Mouse (Mus musculus): ENCODE measurements at regions not wholly inside any gene's neighbourhood (a gene's known extent, or its start where the extent isn't known, plus 50 kb on each side); places are given as distances from the start of the nearest gene placed in this dataset.
A peak's percentile ranks its signal among the peaks of the same experiment; 100 is the strongest.

DNA sequence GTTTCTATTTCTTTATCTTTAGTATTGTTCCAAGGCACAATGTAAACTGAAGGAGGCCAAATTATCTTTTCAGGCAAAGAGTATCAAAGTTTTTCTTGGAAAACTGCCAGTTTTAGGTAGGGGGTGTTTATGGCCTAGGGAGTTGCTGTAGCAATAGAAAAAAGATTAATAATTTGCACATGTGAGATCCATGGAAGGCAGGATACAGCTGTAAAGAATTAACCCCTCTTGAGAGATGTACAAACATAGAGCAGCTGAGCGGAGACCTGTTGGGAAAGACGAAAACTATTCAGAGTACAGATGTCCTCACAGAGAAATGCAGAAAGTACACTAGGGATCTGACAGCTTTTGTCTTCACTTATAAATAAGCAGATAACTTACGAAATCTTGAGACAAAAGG is 176.8 kb downstream of the Fign start:
- intact Hi-C loops (cut with DNase I): no loop called here
- DNase-seq: no peak

DNA sequence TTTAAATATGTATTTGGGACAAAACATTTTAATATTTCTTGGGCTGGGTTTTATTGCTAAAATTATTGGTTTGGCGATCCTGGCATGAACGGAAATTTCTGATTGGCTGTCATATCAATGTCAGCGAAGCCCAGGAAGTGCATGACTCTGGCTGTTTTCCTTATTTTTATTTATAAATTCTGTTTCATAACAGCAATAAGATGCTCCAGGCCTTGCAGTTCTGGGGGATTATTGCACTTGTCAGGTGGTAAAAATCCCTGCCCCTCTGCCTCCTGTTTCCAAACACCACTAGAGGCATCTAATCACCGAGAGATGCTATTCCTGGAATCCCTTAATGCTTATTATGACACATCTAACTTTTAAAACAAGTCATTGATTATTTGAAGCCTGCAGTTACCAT is 177.8 kb downstream of the Fign start:
- DNase-seq: no peak
- intact Hi-C loops (cut with DNase I): no loop called here

GRCm38 (mm10) chr2:63900644-63901043 is 197.2 kb downstream of the Fign start:
- no peak for DNase-seq
- intact Hi-C loops (cut with DNase I): no loop called here

GRCm38 (mm10) chr2:63878477-63878876 is 219.4 kb downstream of the Fign start:
- DNase-seq: no peak
- intact Hi-C loops (cut with DNase I): no loop called here

DNA sequence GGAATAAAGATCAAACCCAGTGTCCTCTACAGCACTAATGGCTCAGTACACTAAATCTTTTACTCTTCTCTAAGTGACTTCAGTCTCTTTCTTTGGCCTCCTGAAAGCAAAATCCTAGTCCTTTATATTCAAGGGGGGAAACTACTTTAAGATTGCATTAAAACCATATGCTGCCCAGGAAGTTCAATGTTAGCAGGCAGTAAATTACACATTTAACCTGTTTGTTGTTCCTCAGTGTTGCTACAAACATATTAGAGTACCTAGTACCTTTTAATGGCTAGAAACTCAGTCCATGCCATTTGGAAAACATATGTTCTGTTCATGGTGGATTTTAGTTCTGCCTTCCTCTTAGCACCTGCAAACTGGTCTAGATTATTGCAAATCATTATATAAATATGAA is 220.5 kb downstream of the Fign start:
- DNase-seq: no peak
- intact Hi-C loops (cut with DNase I): no loop called here

GRCm38 (mm10) chr2:63876375-63876774 is 221.5 kb downstream of the Fign start:
- no peak for DNase-seq

GRCm38 (mm10) chr2:63875101-63875500 is 222.7 kb downstream of the Fign start:
- intact Hi-C loops (cut with DNase I): no loop called here
- DNase-seq: no peak

More at GRCm38 (mm10) chr2:63876375-63876774, 221.5 kb downstream of the Fign start:
- intact Hi-C loops (cut with DNase I): no loop called here

GRCm38 (mm10) chr2:63866524-63866923 is 231.3 kb downstream of the Fign start:
- DNase-seq: no peak
- intact Hi-C loops (cut with DNase I): no loop called here

- intact Hi-C loops (cut with DNase I): no loop called here
- no peak for DNase-seq
Measured at GRCm38 (mm10) chr2:63861821-63862220, 236.0 kb downstream of the Fign start.

DNA sequence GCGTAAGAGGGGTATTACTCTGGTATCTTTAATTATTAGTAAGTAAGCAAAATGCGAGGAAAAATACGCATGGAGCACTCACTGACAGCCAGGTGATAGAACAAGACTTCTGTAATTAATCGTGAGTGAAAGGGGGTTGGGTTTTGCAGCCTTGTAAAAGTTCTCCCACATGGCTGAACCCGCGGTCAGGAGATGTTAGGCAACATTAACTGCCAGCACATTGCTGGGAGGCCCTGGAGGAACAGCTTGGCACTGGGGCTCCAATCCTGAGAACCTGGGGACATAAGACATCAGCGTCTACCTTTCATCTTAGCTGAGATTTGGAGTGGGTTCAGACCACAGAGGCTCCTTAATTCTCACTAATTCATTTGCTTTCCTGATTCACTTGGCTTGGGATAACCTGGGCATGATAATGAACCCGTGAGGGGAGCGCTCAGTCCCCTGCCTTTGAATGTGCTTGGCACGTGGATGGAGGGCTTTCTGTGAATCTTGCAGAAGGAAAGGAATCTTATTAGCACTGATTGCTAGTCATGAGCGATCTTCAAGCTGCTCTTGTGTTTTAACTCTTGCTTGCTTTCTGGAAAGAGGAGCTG is 241.3 kb downstream of the Fign start:
- peak; percentile 10 for DNase-seq
- intact Hi-C loops (cut with DNase I): no loop called here

DNA sequence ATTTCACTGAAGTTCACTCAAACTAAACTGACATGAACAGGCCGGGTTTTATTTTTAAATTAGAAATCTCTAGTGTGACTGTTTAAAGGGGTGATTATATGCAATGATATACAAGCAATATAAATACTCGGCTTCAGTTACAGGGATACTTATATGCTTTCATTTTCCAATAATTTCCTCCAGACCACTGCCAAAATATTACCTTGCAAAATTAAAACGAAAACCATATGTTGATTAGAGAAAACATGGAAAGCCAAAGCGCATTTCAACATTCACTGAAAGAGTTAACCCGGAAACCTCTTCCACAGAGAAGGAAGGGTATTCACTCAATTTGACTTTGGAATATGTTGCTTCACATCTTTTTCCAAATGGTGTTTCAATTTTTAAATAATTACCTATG is 242.4 kb downstream of the Fign start:
- intact Hi-C loops (cut with DNase I): no loop called here

DNA sequence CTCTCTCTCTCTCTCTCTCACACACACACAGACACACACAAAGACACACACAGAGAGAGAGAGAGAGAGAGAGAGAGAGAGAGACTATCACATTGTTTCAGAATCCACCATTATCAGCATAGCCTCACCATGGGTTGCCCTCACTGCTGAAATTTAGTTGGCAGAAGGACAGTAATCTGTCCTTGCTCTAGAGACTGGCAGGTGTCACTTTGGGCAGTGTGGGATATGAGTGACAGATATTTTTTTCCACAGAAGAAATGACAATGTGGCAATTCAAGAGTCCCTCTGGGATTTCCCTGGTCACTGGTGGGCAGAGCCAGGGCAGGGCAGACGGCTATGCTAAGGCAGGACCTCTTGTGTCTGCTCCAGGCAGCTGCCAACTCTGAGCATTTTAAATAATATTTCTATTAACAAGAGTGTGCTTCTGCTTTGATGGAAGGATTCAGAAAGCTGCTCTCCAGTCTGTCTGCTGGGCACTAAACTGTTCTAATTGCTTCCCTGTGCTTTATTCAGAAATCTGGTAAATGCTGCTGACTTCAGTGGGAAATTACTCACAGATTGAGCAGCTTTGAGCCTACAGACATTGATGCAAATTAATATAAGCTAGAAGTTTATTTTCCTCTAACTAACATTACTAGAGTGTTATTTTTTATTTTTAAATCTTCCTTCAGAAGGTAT is 243.5 kb downstream of the Fign start:
- intact Hi-C loops (cut with DNase I): no loop called here
- DNase-seq: peak; percentile 14

More for the DNA sequence above, 242.4 kb downstream of the Fign start:
- no peak for DNase-seq

DNA sequence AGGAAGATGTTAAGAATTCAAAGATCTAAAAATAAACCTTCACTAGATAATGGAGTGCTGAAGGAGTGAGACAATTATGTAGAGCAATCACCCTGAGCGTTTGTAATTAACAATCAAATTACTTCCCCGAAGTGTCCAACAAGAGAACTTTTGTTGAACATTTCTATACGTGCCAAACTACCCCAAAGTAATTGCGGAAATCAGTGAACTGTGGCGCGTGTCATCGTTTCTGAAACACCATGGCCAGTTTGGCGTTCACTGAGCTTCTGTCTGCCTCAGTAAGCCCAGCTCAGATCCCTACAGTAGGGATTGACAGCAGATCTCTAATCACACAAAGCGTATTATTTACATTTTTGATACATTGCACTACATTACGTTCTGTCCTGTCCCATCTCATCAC is 244.6 kb downstream of the Fign start:
- DNase-seq: no peak
- intact Hi-C loops (cut with DNase I): no loop called here

- intact Hi-C loops (cut with DNase I): no loop called here
- DNase-seq: no peak
Measured at GRCm38 (mm10) chr2:63852287-63852686, 245.6 kb downstream of the Fign start.

GRCm38 (mm10) chr2:63850033-63850432 is 247.8 kb downstream of the Fign start:
- intact Hi-C loops (cut with DNase I): no loop called here
- no peak for DNase-seq

- intact Hi-C loops (cut with DNase I): no loop called here
- no peak for DNase-seq
Measured at GRCm38 (mm10) chr2:63849486-63849885, 248.4 kb downstream of the Fign start.

GRCm38 (mm10) chr2:63832041-63832714 is 265.7 kb downstream of the Fign start:
- intact Hi-C loops (cut with DNase I): no loop called here

DNA sequence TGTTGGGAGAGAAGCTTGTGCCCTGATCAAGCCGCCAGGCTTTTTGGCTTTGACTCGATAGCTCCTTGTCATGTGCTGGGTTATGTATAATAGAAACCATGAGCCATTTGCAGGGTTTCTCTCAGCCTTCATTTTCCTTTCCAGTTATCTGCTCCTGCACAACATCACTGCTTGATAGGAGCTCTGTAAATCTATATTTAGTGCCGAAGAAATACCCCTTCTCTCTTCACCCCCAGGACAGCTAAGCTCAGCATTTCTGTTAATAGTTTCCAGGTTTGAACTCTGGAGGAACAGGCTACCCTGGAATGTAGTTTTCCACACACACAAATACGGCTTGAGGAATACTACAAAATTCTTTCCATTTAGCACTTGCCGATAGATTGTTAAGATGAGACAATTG is 267.4 kb downstream of the Fign start:
- intact Hi-C loops (cut with DNase I): no loop called here
- DNase-seq: no peak

More at GRCm38 (mm10) chr2:63832041-63832714, 265.7 kb downstream of the Fign start:
- DNase-seq: no peak

DNA sequence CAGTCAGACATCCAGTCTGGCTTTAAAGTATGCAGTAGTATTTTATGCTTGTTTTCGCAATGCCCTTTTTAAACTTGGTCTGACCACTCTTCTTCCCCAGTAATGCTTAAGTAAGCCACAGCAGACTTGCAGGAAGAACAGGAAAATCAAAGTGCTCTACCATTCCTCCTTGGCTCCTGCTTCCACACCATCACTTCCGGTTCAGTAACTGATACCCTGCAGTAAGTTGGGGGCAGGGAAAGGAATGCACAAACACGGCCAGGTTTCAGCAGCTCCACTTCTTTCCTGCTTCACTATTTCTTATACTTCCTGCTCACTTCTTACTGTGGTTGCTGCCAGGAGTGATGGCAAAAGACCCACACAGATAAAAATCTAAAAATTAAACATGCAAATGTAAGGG is 269.2 kb downstream of the Fign start:
- DNase-seq: no peak
- intact Hi-C loops (cut with DNase I): no loop called here

DNA sequence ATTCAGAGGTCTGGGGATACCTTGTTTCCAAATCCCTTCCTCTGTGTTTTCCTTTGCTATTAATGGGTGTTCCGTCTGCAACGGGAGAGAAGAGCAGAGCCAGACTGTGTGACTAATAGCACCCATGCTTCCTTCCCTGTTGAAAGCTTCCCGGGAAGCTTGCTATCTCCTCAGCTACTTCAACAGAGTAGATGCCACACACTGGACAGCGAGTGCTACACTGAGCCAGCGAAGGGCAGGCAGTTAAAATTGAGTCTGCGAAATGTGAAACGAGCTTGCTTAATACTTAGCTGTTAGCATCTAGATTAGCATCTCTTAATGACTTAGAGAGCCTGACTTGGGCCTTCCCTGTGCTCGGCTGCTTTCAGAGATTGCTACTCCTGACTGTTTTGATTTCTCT is 278.4 kb downstream of the Fign start:
- no peak for DNase-seq
- intact Hi-C loops (cut with DNase I): no loop called here

All from left cerebral cortex, postnatal 4 days (tissue).